18 mouse cellular contexts compared by ENCODE assay signal in the genomic region with DNA sequence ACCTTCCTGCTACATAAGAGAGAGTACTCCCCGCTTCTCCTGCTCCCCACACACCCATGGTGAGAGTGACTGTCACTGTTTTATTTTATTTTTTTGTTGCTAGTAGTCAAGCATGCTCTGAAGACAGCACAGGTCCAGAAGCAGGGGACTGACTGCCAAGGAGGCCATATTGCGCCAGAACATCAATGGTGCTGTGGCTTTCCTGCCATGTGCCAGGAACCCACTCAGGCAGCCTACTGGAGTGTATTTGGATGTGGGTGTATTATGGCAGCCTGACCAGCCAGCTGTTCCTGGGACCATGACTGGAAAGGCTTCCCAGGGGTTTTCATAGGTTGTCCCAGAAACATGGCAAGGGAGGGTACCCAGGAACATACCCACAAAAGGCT.
DNase-seq lines count a peak whose midpoint lies in the region; ATAC-seq and TF ChIP-seq lines count a peak whose summit lies in the region.
"Had no signal": no experiment of that assay in that cellular context is flagged by ENCODE, and none has a peak within 500 bp of the region (broad histone marks: within the 10 kb centered on the region; RNA-seq: fewer than 3 reads in every experiment).

No protein-coding gene starts in this region.

- TF ChIP-seq CTCF in layer of hippocampus, adult 2 months (conservative IDR thresholded peaks at IDR 0.05): no peak

- no peak for ATAC-seq in megakaryocyte, adult 5-6 weeks (ENCODE audit: poor library complexity, severe bottlenecking)
- ATAC-seq: forebrain, embryonic 13.5 days; forebrain, postnatal 0 days had no signal

- H3K4me3 ChIP-seq in layer of hippocampus, adult 2 months: no peak overlapping the region
- H3K4me3 ChIP-seq: embryonic facial prominence, embryonic 10.5 days; forebrain, embryonic 13.5 days; gastrocnemius, adult 2 months; heart, embryonic 12.5 days; hindbrain, embryonic 10.5 days; hindbrain, embryonic 15.5 days had no signal

- DNase-seq in cerebellum, postnatal 14 days: peak; percentile 50 to 59
- no peak for DNase-seq in cerebellum, postnatal 36 days
- DNase-seq in layer of hippocampus, adult 2 months (ENCODE audit: low spot score in 2 of 2): peak; percentile 53
- no peak for DNase-seq in layer of hippocampus, postnatal 10 days (ENCODE audit: low spot score in 2 of 2)
- peak; percentile 18 for DNase-seq in brain, adult 2 months (ENCODE audit: low read depth, low spot score)
- DNase-seq in layer of hippocampus, postnatal 36 days: peak; percentile 44 to 59
- DNase-seq: adrenal gland, postnatal 10 days; cerebellum, adult 18-20 months; cerebellum, postnatal 25 days; forebrain, postnatal 0 days; gastrocnemius, adult 2 months; gastrocnemius, postnatal 25 days had no signal

- H3K27ac ChIP-seq in layer of hippocampus, adult 2 months: no peak overlapping the region
- H3K27ac ChIP-seq: embryonic facial prominence, embryonic 10.5 days; forebrain, embryonic 13.5 days; gastrocnemius, adult 2 months; hindbrain, embryonic 15.5 days had no signal

Comparison
In these comparisons a context has a peak if more than half of its experiments do, and no peak if none do; other contexts are left out.
1. DNase-seq: peak in cerebellum, postnatal 14 days (2 of 2), layer of hippocampus, adult 2 months (2 of 2), brain, adult 2 months (single experiment) and layer of hippocampus, postnatal 36 days (2 of 2); none in cerebellum, postnatal 36 days (0 of 2) and layer of hippocampus, postnatal 10 days (0 of 2).